Mouse (Mus musculus) ES-Bruce4 (cell line): ENCODE results near the gene Hap1. TPM values are rescaled to one million over a fixed set of nuclear protein-coding genes. Genes with fewer than 3 reads are reported as not detected.

Source experiments
- H3K27ac ChIP-seq: 2 replicates; pipeline ENCODE4 v1.5.1; 2012; ENCODE audit warnings: low read length, inconsistent platforms; ENCODE audit not compliant: insufficient read depth
- H3K27me3 ChIP-seq: 2 replicates; pipeline ENCODE4 v1.6.1; 2012; ENCODE audit warnings: mild to moderate bottlenecking, low read length, inconsistent platforms; ENCODE audit not compliant: control insufficient read depth, poor library complexity, insufficient read depth, severe bottlenecking
- H3K36me3 ChIP-seq: 2 replicates; pipeline ENCODE4 v1.6.1; 2012; ENCODE audit warnings: inconsistent platforms, mild to moderate bottlenecking, low read length, moderate library complexity; ENCODE audit not compliant: control insufficient read depth, poor library complexity, insufficient read depth, severe bottlenecking
- H3K4me1 ChIP-seq: one replicate; pipeline ENCODE4 v1.8.1; 2011; ENCODE audit warnings: low read length; ENCODE audit not compliant: control insufficient read depth, insufficient read depth
- H3K4me3 ChIP-seq: 2 replicates; pipeline ENCODE4 v1.5.1; 2011; ENCODE audit warnings: low read depth, mild to moderate bottlenecking, low read length
- H3K9ac ChIP-seq: 2 replicates; pipeline ENCODE4 v1.6.1; 2012; ENCODE audit warnings: low read depth, mild to moderate bottlenecking, inconsistent platforms; ENCODE audit not compliant: poor library complexity, severe bottlenecking
- H3K9me3 ChIP-seq: replicated peaks from 2 replicates; pipeline ENCODE4 v1.6.1; 2012; ENCODE audit warnings: mild to moderate bottlenecking, low read length, inconsistent platforms; ENCODE audit not compliant: control insufficient read depth, poor library complexity, insufficient read depth, severe bottlenecking
- CTCF ChIP-seq: IDR thresholded peaks from one replicate; pipeline ENCODE4 v1.8.1; 2011; ENCODE audit warnings: low read depth, low read length
- EP300 ChIP-seq: IDR thresholded peaks from 2 replicates; pipeline ENCODE4 v1.6.1; 2011; ENCODE audit warnings: low read depth, low read length; ENCODE audit not compliant: insufficient read depth
- POLR2A ChIP-seq: IDR thresholded peaks from one replicate; pipeline ENCODE4 v1.8.1; 2011; ENCODE audit warnings: low read length; ENCODE audit not compliant: insufficient read depth
- polyA plus RNA-seq: library from polyadenylated mRNA; stranded (reverse); fragments of >200 nt; gene quantifications from 2 replicates; pipeline ENCODE4 v1.2.4, GENCODE M21; 2011; ENCODE audit warnings: low read depth; ENCODE audit not compliant: missing spikeins, insufficient read depth, insufficient read length

Hap1 gene
- polyA plus RNA-seq, 1 experiment, result 12.7 TPM

DNA sequence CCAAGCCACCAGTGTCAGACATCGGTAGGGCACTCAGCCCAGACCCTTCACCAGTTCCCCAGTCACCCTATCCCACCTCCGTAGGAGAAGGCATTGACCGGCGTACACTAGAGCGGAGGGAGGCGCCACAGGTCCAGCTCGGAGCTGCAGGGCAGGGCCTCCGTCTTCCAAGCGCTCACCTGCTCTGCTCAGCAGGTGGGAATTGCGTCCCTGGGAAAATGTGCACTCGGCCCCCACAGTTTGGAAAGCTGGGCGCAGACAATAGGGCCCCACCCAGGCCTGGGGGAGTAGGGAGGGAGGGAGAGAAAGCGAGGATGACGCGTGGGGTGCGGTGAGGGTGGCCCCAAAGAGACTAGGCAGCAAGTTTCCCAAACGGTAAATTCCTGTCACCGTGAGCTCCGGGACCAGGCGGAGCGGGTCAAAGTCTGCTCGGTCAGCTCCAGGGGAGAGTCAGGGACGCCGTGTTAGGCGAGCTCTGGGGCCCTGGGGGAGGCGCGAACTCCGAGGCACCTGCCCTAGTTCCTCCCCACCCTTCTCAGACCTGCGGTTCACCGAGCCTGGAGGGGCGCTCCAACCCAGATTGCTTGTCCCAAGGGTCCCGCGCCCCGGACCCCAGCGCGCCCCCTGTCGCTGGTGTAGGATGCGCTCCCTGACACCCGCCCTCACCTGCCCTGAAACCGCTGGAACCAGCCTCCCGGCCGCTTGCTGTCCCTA lies 41.1 kb upstream of the Hap1 start:
- Histone ChIP-seq H3K36me3 (no peaks in the 10 kb centered on the region), H3K9ac (peak overlapping the region; percentile 7), H3K27ac (peak overlapping the region; percentile 43), H3K4me3 (peak overlapping the region; percentile 72), H3K4me1 (peaks cover 11% of the 10 kb centered on the region), H3K27me3 (no peaks in the 10 kb centered on the region), H3K9me3 (no peaks in the 10 kb centered on the region)
- TF ChIP-seq CTCF, result peak; percentile 32
- peak; percentile 80 for TF ChIP-seq EP300
- TF ChIP-seq POLR2A, result no peak

DNA sequence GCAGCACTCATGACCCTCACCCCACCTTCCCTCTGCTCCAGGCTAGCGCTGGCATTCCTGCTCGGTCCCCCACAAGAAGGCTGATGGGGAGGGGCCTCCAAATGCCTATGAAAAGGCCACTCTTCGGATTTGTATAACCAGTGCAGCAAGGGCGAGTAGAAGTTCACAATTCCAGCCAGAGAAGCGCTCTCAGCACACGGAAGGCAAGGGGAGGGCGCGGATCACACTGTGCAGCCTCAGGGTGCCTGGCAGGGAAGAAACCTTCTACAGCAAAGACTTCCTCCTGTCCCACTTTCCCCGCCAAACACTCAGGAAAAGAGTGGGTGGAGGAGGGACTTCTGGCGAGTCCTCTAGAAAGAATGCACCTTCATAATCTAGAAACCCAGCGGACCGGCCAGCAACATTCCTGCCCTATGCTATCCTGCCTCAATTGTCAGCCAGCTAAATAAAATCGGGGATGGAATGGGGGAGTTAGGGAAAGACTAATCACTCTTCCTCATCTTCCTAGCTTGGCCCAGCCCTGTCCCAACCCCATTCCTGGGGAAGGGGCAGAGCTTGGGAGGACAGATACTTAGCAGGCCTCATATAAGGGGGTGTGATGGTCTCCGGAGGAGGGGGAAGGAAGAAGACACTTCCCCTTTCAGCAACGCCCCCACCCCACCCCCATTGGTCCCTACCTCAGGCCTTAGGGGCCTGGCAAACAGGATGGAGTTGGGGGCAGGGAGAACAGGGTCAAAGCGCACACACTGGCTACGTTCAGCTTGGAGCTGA lies 40.1 kb upstream of the Hap1 start:
- no peaks in the 10 kb centered on the region for H3K9me3 ChIP-seq
- TF ChIP-seq CTCF (no peak), EP300 (peak; percentile 67; the same call in 1 of the 2 replicates), POLR2A (no peak)
- H3K4me1 ChIP-seq, result peaks cover 14% of the 10 kb centered on the region
- H3K27me3 ChIP-seq, result no peaks in the 10 kb centered on the region
- H3K4me3 ChIP-seq, result peak overlapping the region; percentile 33
- H3K27ac ChIP-seq, result peak overlapping the region; percentile 43
- H3K9ac ChIP-seq, result peak overlapping the region; percentile 7
- H3K36me3 ChIP-seq, result no peaks in the 10 kb centered on the region

DNA sequence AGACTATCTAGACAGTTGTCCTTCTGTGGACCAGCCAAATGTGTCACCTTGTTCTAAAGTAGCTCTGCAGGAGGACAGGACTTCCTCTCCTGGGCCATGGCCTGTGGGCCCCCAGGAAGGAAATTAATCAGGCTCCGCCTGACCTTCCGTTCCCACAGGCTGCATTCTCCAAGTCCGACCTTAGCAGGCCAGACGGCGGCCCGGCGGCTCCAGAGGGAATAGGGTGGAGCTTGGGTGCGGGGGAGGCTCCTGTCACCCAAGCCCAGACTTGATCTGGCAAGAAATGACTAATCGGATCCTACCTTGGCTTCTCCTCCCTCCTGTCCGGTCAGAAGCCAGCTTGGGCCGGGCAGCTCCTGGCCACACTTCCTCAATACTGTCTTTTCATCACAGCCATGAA lies 39.3 kb upstream of the Hap1 start:
- Histone ChIP-seq H3K4me1 (peaks cover 16% of the 10 kb centered on the region), H3K36me3 (no peaks in the 10 kb centered on the region), H3K4me3 (peak overlapping the region; percentile 33), H3K9ac (peak overlapping the region; percentile 7), H3K27ac (peak overlapping the region; percentile 63), H3K9me3 (no peaks in the 10 kb centered on the region), H3K27me3 (no peaks in the 10 kb centered on the region)
- peak; percentile 67; the same call in 1 of the 2 replicates for TF ChIP-seq EP300
- TF ChIP-seq POLR2A, result no peak
- no peak for TF ChIP-seq CTCF

DNA sequence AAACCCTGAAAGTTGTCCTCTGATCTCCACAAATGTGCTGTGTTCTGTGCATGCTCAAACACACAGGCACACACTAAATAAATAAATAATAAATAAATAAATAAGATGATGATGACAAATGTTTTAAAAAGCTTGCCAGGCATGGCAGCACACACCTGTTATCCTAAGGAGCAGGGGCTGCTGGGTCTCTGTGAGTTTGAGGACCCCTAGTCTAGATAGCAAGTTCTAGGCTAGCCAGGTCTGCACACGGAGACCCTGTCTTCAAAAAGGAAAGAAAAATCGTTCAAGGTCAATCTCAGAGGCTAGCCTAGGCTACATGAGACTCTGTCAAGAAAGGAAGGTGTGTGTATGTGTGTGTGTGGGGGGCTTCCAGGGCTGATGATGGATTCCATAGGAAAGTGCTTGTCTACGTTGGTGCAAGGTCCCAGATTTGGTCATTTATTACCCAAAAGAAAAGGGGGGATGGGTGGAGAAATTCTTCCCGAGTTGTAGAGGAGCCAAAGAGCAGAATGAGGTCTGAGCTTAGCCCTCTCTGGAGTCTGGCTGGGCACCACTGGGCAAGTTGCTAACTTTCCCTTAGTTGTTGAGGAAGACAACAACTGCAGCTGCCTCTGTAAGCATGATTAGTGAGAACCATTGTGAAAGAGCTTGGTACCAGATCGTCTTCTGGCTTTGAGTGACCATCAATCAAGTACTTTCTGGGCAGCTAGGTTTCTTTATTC lies 38.6 kb upstream of the Hap1 start:
- Histone ChIP-seq H3K9ac (peak overlapping the region; percentile 17; the same call in 1 of the 2 replicates), H3K27me3 (no peaks in the 10 kb centered on the region), H3K36me3 (no peaks in the 10 kb centered on the region), H3K4me1 (peaks cover 18% of the 10 kb centered on the region), H3K27ac (peak overlapping the region; percentile 63), H3K4me3 (peak overlapping the region; percentile 33; the same call in 1 of the 2 replicates), H3K9me3 (no peaks in the 10 kb centered on the region)
- TF ChIP-seq EP300 (no peak), POLR2A (no peak), CTCF (no peak)

DNA sequence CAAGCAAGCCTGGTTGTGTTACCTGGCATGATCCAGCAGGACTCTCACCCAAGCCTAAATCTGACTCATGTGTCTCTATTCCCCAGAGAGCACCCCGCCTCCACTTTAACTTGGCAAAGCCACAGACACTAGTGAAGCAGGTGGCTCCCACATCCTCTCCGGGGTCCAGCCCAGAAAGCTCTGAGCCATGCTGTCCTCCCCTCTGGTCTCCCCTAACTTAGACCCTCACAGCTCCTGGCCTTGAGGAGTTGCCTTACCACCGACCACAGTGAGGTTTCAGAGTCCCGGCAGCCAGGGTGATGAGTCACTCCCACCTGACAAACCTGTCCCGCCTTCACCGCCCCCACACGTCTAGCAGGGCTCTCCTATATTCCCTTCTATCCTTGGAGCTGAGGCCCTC lies 37.8 kb upstream of the Hap1 start:
- TF ChIP-seq POLR2A (no peak), CTCF (no peak), EP300 (0 out of 2 replicates have a peak, but pooled peaks have one; percentile 33)
- Histone ChIP-seq H3K4me3 (no peak overlapping the region), H3K27me3 (no peaks in the 10 kb centered on the region), H3K9ac (peak overlapping the region; percentile 17; the same call in 1 of the 2 replicates), H3K9me3 (no peaks in the 10 kb centered on the region), H3K27ac (no peak overlapping the region), H3K4me1 (peaks cover 18% of the 10 kb centered on the region), H3K36me3 (no peaks in the 10 kb centered on the region)
